Mouse (Mus musculus) CD4-positive, CD25-positive, alpha-beta regulatory T cell, adult 2 months (primary cell): Measurements from ENCODE around the gene Pdlim1.

Experiments used
- DNase-seq: peaks from one replicate; pipeline ENCODE4 v3.0.0-alpha.2; 2012; ENCODE audit warnings: low read depth, low spot score

Gene Pdlim1

DNA sequence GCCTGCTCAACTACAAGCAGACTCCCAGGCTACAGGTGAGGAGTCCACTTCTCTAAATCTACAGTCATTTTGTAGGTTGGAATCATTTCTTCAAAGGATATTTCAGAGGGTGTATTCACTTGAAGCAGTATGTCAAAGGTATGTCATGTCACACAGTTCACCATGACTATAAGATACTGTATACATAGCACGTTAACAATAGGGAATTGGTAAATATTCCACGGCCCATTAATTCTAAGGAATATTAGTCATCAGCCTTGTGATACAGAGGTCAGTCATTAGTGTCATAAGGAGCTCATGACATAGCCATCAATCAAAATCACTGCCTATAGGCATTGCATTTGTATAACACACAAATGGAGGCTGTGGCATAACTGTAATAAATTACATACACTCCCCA lies 13.1 kb upstream of the Pdlim1 start:
- DNase-seq: no peak

- no peak for DNase-seq
Measured at GRCm38 (mm10) chr19:40283415-40283814, 11.8 kb upstream of the Pdlim1 start.

DNA sequence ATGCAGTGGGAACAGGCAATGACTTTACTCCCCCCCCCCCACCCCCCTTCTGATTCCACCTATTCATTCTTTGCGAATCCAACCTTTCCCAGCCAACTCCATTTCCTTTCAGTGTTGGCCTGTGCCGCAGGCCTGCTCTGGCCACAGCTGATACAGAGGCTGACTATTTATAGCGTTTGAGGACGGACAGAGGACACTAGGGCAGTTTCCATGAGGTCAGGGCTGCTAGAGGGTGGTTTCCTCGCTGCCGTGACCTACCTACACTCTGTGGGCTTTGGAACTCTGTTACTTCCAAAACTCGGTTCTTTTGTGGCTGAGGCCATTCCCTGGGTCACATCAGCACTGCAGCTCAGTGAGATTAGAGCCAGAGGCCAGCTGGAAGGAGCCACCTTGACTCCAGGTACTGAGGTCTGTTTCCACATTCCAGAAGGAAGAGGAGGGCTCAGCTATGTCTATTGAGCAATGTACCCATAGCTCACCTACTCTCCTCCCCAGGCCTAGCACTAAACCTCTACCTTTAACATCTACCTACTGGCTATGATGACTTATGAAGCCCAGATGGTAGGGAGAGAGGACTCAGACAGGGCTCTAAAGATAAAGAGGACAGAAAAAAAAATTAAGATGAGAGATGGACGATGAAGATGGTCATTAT lies 6.9 kb upstream of the Pdlim1 start:
- no peak for DNase-seq

- no peak for DNase-seq
Measured at GRCm38 (mm10) chr19:40277494-40277893, 5.9 kb upstream of the Pdlim1 start.

DNA sequence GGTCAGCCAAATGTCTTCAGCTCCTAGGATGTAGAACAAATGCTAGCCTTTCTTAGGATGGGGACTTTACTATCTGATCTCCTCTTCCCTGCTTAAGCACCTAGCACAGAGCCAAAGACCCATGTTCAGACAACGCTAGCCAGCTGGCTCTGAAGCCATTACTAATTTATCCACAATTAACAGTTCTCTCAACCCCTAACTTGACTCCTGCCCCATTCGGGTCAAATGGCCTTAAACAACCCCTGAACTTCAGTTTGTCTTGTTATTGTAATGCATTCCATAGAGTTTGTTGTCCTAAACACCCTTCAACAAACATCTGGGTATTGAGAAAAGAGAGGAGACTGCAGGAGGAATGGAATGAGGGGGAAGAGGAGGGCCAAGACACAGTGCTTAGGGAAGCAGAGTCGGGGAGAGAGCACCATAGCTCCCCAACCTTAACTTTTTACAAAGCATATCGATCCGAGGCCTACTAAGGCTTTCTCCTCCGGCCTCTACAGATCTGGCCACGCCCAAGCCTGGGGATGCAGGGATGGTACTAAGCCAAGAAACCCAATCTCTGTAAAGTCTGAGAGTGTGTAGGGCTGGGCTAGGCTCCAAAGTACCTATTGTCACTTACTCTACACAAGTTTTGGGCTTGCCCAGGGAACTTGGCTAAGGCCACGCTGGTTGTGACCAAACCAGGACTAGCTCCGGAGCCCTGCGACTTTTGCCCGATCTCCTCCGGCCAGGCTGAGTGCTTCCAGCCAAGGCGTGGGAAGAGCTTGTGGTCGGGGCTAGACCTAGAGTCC lies 4.0 kb upstream of the Pdlim1 start:
- DNase-seq: no peak

DNA sequence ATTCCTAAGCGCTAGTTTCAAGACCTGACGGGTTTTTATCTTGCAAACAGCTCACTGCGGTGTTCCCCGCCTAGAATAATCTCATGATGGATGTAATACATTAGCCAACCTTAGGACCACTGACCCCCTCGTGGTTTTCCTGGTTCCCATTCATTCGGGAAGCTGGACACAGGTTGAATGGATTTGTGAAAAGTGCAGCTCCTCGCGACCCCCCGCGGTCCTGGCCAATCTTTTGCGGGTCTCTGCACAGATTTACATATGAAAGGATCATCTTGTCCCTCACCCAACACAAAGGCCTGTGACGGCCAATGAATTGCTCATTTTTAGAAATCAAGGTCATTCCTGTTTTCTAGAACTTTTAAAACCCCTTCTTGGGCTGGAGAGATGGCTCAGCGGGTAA lies 1.0 kb upstream of the Pdlim1 start:
- DNase-seq: no peak

DNA sequence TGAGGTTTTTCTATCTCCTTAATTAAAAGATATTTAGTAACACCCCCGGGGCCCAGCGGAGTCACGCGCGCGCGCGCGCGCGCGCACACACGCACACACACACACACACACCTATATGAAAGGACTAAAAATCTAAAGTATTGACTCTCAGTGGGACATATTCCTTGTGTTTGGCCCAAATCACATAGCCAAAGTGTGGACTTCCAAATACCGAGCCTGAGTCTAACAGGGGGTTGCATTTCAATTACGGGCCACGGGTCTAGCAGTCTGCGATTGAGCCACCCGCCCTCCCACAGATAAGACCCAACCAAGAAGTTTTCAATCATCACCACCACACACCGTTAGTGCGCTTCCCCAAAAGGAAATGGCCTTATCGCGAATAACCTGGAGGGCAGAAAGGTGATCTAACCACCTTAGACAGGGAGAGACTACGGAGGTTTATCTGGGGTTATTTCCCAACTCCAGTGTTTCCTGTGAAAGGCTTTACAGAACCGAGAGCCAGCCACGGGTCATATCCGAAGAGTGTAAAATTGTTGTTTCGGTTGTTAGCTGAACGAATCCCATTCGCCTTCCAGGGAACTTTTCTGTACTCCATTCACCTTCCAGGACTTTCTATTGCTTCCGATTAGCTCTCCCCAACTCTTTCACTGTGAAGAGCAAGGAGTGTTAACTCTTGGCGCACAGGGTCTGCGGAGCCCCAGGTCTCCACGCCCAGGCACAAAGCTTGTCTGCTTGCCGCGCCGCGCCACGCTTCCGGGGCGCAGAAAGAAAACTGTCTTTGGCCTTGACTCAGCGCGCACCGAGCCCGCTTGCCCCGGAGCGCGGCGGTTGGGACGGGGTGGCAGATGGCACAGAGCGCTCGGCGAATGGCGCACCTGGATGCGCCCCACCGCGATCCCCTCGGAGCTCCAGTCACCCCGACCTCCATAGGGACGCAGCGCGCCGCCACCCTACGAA lies 1.0 kb downstream of the Pdlim1 start:
- DNase-seq: peak; percentile 78

- no peak for DNase-seq
Measured at GRCm38 (mm10) chr19:40269526-40269925, 2.1 kb downstream of the Pdlim1 start.

DNA sequence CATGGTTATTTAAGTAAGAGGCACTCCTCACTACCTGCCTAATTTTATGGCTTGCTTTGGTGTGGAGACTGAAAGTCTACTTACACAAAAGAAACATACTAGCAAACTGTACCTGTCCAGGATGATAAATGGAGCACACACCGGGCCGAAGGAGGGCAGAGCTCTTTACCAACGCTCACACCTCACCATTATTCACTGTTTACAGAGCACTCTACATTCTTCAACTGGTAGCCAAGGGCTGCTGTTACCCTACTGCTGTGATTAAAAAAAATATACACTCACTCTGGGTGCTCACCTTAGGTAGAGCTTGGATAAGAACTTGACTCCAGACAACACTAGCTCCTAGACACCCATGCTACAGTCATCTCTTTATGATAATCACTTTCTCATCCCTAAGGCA lies 3.1 kb downstream of the Pdlim1 start:
- DNase-seq: no peak

GRCm38 (mm10) chr19:40267380-40267779 lies 4.3 kb downstream of the Pdlim1 start:
- DNase-seq: peak; percentile 66

GRCm38 (mm10) chr19:40259485-40259884 lies 12.2 kb downstream of the Pdlim1 start:
- no peak for DNase-seq

DNA sequence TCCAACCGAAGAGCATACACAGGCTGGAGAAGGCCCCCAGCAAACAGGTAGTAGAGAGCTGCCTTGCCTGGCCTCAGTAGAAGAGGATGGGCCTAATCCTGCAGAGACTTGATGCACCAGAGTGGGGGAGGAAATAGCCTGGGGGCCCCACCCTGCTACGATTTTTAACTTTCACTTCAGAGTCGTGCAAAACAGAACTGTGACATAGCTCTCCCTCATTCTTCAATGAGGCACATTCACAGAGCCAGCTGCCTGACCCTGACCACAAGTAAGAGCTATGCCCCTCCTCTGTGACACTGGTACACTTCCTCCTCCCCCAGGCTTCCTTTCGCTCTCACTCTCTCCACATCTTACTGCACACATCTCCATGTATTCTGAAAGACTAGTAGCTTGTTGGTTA lies 14.2 kb downstream of the Pdlim1 start:
- peak; percentile 88 for DNase-seq

DNA sequence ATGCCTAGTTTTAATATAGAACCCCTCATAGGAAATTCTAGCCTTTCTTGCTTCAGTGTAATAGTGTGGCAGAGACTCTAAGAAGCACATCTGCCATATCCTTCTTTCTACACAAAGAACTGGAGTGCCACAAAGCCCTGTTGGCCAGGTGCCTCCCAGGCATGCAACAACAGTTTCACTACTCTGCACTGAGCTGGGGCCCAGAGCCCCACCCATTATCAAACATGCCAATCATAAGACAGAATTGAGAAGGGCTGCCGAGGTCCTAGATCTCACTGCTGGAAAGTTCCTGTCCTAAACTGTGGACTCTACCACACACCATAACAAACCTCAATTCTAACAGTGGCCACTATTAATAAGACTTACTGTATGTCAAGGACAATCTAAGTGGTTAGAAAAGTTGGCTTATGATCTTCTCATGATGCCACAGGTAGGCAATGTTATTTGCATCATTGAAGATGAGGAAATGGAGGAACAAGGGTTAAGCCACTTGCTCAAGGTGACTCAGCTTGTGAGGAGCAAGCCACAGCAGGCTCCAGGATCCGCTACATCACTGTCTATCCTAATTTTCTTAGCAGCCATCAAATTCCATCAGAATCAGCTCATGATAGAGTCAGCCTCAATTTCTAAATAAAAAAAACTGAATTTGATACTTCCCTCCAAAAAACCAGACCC lies 15.1 kb downstream of the Pdlim1 start:
- DNase-seq: peak; percentile 42

- DNase-seq: no peak
Measured at GRCm38 (mm10) chr19:40255561-40255960, 16.1 kb downstream of the Pdlim1 start.

DNA sequence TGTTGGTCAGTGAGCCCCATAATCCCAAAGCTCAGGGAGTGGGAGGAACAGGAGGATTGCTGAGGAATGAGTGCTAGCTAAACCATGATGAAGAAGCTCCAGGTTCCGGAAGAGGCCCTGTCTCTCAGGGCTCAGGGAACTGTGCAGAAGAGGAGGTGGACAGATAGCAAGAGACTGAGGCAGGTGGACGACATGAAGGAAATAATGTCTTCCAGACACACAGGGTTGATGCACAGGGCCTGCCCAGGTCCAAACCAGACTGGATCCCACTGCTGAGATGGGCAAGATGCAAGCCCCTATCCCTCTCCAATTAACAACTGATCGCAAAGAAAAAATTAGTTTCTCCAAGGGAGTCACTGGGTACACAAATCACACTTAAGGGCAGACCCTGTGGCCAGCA lies 16.9 kb downstream of the Pdlim1 start:
- DNase-seq: no peak

GRCm38 (mm10) chr19:40253768-40254167 lies 17.9 kb downstream of the Pdlim1 start:
- DNase-seq: no peak

- DNase-seq: no peak
Measured at GRCm38 (mm10) chr19:40251115-40251514, 20.5 kb downstream of the Pdlim1 start.

DNA sequence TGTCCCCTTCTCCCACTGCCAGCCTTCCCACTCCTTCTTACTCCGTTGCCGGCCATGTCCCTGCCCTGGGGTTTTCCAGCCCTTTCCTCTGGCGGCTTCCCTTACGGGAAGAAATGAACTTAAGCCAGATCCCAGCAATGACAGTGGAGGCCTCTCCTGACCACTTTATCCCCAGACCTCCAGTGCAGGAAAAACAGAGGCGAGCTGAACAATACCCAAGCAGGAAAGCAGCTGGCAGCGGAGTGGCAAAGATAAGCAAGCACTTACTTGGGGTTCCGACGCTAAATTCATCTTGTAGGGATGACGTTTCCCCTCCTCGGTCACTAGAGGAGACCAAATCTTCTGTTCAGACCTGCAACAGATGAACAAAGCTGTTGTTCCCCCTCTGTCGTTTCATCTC lies 22.3 kb downstream of the Pdlim1 start:
- no peak for DNase-seq

GRCm38 (mm10) chr19:40248476-40248875 lies 23.2 kb downstream of the Pdlim1 start:
- no peak for DNase-seq

DNA sequence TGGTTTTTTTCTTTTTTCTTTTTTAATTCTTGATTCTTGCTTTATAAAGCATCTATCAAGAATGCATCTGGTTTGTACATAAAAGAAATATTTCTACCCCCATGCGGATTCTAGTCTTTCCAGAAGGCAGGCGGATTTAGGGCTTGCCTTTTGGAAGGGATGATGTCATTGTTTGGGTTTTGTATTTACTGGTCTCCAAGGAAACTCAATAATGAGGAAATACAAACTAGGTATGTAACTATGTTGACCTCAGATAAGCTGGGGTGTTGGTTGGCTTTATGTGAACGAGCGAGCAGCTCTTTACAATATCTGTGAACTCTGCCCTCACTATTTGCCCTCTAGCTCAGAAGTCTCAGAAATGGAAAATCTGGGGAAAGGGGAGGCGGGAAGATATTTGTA lies 24.4 kb downstream of the Pdlim1 start:
- DNase-seq: no peak

GRCm38 (mm10) chr19:40246646-40247267 lies 24.9 kb downstream of the Pdlim1 start:
- no peak for DNase-seq
